In the genomic region with DNA sequence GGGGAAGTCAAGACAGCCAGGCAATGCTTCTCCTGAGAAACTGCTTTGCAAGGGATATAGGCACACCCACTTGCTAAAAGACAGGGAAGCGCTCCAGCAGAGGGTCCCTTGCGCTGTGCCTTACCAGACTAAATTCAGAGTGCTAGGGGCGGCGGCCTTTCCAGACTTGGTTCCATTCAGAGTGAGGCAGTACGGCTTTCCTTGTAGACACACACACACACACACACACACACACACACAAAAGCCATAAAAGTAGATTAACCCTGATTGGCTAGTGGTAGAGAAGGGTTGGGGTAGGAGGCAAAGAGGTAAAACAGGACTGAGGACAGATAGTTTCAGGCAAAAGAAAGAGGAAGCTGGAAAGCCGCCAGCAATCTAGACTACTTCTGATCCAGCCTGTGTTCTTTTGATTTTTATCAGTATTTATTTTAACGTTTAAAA, we compare ENCODE assay signal across 9 mouse cellular contexts. TPM values are rescaled to one million over a fixed set of nuclear protein-coding genes. Genes with fewer than 3 reads are reported as not detected.
DNase-seq lines count a peak whose midpoint lies in the region; ATAC-seq lines count a peak whose summit lies in the region.
"Had no signal": no experiment of that assay in that cellular context is flagged by ENCODE, and none has a peak within 500 bp of the region (broad histone marks: within the 10 kb centered on the region; RNA-seq: fewer than 3 reads in every experiment).

No protein-coding gene starts in this region.

- H3K27ac ChIP-seq in heart, embryonic 10.5 days: no peak overlapping the region
- H3K27ac ChIP-seq in hindbrain, embryonic 13.5 days: no peak overlapping the region

- H3K4me3 ChIP-seq in heart, embryonic 10.5 days: peak overlapping the region; percentile 89; the same call in 1 of the 2 replicates
- H3K4me3 ChIP-seq in hindbrain, embryonic 13.5 days: no peak overlapping the region

- H3K9ac ChIP-seq in hindbrain, embryonic 13.5 days: no peak overlapping the region

- H3K4me2 ChIP-seq in hindbrain, embryonic 13.5 days: peak overlapping the region; percentile 100

- no peaks in the 10 kb centered on the region for H3K9me3 ChIP-seq in heart, embryonic 10.5 days
- H3K9me3 ChIP-seq in hindbrain, embryonic 13.5 days: no peaks in the 10 kb centered on the region

- ATAC-seq in common myeloid progenitor, adult 5-6 weeks (replicated peaks; ENCODE audit: low read depth, poor library complexity, severe bottlenecking): peak; percentile 60
- ATAC-seq in hindbrain, embryonic 13.5 days (ENCODE audit: low FRiP score): 0 out of 2 replicates have a peak, but pooled peaks have one; percentile 44
- peak; percentile 50; the same call in 1 of the 2 replicates for ATAC-seq in megakaryocyte-erythroid progenitor cell, adult 5-6 weeks (replicated peaks; ENCODE audit: low FRiP score, low TSS enrichment, poor library complexity, severe bottlenecking)

- no peaks in the 10 kb centered on the region for H3K4me1 ChIP-seq in heart, embryonic 10.5 days
- H3K4me1 ChIP-seq in hindbrain, embryonic 13.5 days (replicated peaks): peaks cover 17% of the 10 kb centered on the region; the same call in 1 of the 2 replicates

- H3K27me3 ChIP-seq in heart, embryonic 10.5 days (ENCODE audit: insufficient read depth, poor library complexity, severe bottlenecking): peaks cover 31% of the 10 kb centered on the region
- H3K27me3 ChIP-seq in hindbrain, embryonic 13.5 days: peaks cover 36% of the 10 kb centered on the region
- H3K27me3 ChIP-seq: CH12.LX had no signal

- no peaks in the 10 kb centered on the region for H3K36me3 ChIP-seq in heart, embryonic 10.5 days
- no peaks in the 10 kb centered on the region for H3K36me3 ChIP-seq in hindbrain, embryonic 13.5 days

- 36% methylated on average over 7 of the region's 7 CpGs for WGBS in heart, embryonic 10.5 days
- WGBS in hindbrain, embryonic 13.5 days: 21% methylated on average over 7 of the region's 7 CpGs

- DNase-seq in heart, embryonic 10.5 days (ENCODE audit: low spot score): no peak
- no peak for DNase-seq in heart, adult 9 months (ENCODE audit: low spot score in 2 of 2)
- no peak for DNase-seq in layer of hippocampus, adult 8-10 months (ENCODE audit: low spot score in 2 of 2)
- no peak for DNase-seq in thymus, postnatal 25 days
- DNase-seq in right cerebral cortex, adult 18-20 months: no peak

RNA-seq across cellular contexts. Expression of gene Adgrg6, which starts 0.7 kb away (rescaled TPM):
- polyA plus RNA-seq in heart, embryonic 10.5 days (2016; fragmentation: Nextera tagmentation; extraction: Ambion mirVana): 11.1 and 29.0 TPM in 2 replicates
- total RNA-seq in common myeloid progenitor, adult 5-6 weeks (2017): 0.37 TPM in 1 of 2 replicates, not detected in the other
- polyA plus RNA-seq in hindbrain, embryonic 13.5 days (2015; fragmentation: Nextera tagmentation; extraction: Ambion mirVana): 2.7 and 2.9 TPM in 2 replicates
- not detected in 2 replicates for total RNA-seq in megakaryocyte-erythroid progenitor cell, adult 5-6 weeks (2014; fragmentation: Nextera tagmentation)
- not detected in 2 replicates for total RNA-seq in megakaryocyte-erythroid progenitor cell, adult 5-6 weeks (2017)
- 1 to 10 TPM; 1.0 to 3.8 (median 2.0) TPM for total RNA-seq in layer of hippocampus, adult 8-10 months (2022)
- total RNA-seq: CH12.LX had no signal
